Mouse (Mus musculus) gastrocnemius, postnatal 25 days (tissue): ENCODE data around the gene Enpp3. TPM values are rescaled to one million over a fixed set of nuclear protein-coding genes. Genes with fewer than 3 reads are reported as not detected.

ENCODE experiments used
- DNase-seq: peaks from one replicate; pipeline ENCODE4 v3.0.0; 2022
- long read RNA-seq, 2 experiments: library from polyadenylated mRNA; stranded (forward); transcript quantifications; one replicate each; pipeline ENCODE4 v2.0.0; 2021
- total RNA-seq, 2 experiments: library from RNA; stranded (reverse); gene quantifications; 1 replicate in 1 of 2; 2 replicates in 1 of 2; pipeline ENCODE4 v1.2.3; 2021

The Enpp3 gene
- total RNA-seq = 1 to 10 TPM; 2.1 to 2.6 TPM
- long read RNA-seq, experiment 1, partial matches to known transcripts = 0 of 1 reads
- long read RNA-seq, experiment 1, other reads (novel, unspliced or antisense) = 1 of 1 reads
- long read RNA-seq, experiment 2, full-length matches to known transcripts = 1 of 3 reads
- long read RNA-seq, experiment 2, partial matches to known transcripts = 1 of 3 reads
- long read RNA-seq, experiment 2, other reads (novel, unspliced or antisense) = 1 of 3 reads

DNA sequence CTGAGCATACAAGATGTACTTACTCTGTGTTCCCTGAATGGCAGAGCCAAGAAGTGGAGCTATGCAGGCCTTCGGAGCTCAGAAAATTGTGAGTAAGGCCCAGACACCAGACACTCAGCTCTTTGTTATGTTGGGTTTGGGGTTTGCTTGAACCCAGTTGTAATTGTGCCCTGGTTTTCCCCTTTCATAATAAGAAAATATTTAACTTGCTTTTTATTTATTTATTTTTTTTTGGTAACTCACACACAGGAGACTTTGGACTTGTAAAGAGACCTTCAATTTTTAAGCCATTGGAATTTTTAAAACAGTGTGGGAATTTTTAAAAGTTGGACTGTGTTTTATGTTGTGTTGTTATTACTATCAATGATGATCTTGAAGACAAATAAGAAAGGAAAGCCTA lies at the start of gene Enpp3:
Gene Enpp3, minus strand, starts transcription at position 148 of the 400 bp plus-strand sequence.
- DNase-seq = no peak

DNA sequence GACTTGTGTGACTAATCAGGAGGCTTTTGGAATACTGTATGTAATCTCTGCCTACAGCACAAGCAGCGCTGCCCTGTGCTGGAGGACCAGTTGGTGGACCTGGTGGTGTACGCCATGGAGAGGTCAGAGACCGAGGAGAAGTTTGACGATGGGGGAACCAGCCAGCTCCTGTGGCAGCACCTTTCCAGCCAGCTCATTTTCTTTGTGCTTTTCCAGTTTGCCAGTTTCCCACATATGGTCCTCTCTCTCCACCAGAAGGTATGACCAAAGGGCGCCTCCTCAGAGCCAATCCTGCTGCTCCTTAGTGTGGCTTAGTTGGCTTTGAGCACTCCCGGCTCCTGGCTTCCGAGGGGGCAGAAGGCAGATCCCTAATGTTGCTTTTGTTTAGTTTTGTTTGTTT lies 45.7 kb upstream of the Enpp3 start:
- no peak for DNase-seq

DNA sequence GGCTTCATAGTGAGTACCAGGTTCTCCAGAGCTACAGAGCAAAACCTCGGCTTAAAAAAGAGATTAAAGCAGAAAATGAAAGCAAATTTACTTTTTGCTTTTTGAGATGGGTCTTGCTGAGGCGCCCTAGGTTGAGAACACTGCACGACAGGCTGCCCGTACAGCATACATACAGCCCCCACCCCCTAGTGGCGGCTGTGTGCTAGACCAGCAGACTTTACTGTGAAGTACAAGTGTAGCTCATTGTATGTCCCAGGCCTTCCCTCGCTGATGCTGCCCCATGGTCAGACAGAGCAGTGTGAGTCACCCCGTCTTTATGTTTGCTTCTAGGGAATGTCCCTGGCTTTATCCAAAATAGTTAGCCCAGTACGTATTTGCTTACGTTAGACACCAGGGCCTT lies 43.4 kb upstream of the Enpp3 start:
- no peak for DNase-seq

DNA sequence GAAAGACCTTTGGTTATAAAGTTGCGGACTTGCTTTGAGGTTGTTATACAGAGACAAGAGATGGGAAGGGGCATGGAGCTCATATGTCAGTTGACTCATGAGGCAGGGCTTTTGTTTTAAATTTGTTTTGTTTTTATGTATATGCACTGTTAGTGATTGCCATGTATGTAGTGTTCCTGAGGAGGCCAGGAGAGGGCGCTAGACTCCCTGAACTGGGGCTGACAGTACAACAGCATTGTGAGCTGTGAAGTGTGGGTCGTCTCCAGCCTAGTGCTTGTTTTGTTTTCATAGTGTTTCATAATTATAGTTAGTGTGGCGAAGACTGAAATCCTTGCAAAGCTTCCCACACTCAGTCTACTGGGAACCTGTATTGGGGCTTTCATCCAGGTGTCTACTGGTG lies 31.0 kb upstream of the Enpp3 start:
- DNase-seq = no peak

DNA sequence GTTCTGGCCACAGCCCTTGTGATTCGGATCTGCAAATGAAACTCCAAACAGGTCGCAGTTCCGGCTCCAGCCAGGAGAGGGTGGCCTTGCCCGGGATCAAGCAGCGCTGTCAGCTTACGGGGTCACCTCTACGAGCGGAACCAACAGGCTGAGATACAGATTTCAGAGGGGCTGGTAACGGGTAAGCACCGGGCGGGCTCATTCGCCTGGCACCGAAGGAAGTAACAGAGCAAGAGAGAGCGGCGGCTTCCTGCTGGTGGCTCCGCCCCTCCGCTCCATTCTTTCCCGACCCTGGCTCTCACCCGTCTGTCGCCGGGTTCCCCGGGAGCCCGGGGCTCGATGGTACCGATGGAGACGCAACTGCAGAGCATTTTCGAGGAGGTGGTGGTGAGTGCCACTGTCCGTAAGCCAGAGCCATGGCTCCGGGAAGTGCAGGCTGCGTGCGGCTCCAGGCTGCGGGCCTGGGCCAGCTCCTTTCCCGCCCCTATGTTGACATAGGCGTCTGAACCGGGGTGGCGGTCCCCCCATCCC lies 27.2 kb upstream of the Enpp3 start, which contains the start of gene Med23:
Gene Med23, plus strand, starts transcription at position 227 of the 531 bp plus-strand sequence.
- DNase-seq = peak; percentile 95

DNA sequence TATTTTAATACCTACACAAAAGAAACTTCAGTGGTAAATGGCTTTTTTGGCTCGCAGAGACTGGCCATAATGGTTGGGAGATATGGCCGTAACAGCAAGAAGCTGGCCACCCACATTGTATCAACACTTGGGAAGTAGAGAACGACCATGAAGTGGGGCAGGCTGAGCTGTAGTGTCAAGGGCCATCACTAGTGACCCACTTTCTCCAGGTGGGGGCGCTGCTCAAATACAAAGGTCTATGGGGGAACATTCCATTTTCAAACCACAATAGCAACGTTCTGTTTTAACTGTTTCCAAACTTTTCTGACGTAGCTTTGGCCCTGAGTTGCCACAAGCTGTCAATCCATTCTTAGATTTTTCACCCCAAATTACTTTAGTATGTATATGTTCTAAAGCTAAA lies 21.8 kb upstream of the Enpp3 start:
- no peak for DNase-seq

DNA sequence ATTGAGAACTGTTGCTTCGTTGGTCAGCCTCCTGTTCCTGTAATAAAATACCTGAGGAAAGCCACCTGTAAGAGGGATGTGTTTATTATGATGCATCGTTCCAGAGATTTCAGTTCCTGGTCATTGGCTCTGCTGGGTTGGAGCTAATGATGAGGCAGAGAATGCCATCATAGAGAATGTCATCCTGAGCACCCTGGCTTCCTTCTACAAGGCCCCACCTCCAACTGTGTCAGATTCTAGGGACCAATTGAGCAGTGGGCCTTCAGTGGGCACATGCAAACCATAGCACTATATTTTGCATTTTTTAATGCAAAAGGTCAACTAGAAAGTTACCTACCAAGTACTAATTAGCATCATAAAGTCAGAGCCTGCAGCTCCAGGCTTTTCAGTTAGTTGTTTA lies 20.5 kb upstream of the Enpp3 start:
- DNase-seq = no peak

DNA sequence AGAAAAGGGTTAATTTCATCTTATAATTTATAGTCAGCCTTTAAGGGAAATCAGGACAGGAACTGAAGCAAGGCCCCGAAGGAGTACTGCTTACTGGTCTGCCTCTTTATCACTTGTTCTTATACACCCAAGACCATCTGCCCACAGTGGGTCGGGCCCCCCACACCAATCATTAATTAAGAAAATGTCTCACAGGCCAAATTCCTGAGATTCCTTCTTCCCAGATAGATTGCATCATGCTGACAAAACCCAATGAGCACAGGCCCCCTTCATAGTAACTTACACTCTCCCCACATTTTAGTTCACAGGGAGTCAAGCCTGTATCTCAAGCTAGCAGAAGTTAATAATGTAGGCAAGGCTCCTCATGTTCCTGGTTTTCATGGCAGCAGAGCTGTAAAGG lies 625 bp downstream of the Enpp3 start:
- DNase-seq = no peak

DNA sequence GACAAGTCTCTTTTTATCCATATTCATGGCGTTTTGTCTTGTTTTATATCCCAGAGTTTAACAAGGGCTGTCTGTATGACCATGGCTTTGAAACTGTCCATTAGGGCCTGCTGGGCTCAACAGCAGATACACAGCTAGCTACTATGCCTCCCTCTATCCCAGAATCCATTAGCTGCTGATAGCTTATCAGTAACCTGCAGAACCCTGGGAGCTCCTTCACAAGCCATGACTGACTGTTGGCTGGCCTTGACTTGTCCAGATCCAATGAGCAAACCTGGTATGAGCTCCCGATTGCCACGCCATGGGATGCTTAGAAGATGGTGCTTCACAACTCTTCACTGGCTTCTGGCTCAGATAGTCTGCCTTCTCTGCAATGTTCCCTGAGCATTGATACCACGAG lies 1.8 kb downstream of the Enpp3 start:
- no peak for DNase-seq

DNA sequence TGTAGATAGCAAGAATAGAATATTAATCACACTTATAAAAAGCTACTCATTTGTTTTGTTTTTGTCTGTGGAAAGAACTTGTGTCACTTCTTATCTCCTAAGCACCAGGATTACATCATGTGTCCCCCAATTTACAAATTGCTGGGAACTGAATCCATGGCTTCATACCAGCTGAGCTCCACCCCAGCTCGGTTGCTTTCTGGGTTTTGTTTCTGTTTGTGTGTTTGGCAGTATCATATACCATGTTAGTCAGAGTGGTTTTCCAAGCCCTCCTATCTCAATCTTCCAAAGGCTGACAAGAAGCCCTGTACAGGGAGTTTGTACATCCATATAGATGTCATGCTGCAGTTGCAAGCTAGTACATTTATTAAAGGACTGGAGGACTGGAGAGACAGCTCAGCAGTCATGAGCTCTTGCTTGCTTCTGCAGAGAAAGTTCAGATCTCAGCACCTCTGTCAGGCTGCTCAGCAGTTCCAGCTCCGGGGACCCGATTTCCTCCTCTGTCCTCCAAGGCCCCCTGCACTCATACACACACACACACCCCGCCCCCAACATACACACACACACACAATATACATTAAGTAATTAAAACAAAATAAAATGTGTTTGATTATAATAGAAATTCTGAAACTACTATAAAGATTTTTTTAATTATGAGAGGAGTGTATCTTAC lies 6.1 kb downstream of the Enpp3 start:
- no peak for DNase-seq

DNA sequence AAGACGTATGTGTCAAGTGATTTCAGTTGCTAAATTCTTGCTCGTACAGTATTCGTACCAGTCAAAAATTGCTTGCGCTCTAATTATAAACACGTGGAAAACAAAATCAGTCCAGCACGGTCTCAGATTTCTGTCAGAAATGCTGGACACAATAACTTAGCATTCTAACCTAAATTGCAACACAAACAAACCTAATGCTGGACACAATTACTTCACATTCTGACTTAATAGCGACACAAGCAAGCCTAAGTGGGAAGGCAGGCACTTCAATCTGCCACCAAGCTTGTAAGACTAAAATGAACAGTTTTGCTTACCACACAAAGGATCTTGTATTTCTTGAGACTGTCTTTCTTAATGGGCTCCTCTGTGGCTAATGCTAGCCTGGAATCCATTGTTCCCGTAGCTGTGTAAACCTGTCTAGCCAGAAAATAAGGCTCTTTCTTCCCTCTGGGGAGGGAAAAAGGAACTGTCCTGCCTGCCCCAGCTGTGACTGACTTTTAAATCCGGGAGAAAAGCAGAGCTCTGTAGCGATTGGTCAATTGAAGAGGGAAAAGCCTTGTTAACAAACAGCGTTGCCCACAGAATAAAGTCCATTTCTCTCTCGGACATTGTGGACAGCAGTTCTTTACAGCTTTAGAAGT lies 6.8 kb downstream of the Enpp3 start:
- DNase-seq = no peak

DNA sequence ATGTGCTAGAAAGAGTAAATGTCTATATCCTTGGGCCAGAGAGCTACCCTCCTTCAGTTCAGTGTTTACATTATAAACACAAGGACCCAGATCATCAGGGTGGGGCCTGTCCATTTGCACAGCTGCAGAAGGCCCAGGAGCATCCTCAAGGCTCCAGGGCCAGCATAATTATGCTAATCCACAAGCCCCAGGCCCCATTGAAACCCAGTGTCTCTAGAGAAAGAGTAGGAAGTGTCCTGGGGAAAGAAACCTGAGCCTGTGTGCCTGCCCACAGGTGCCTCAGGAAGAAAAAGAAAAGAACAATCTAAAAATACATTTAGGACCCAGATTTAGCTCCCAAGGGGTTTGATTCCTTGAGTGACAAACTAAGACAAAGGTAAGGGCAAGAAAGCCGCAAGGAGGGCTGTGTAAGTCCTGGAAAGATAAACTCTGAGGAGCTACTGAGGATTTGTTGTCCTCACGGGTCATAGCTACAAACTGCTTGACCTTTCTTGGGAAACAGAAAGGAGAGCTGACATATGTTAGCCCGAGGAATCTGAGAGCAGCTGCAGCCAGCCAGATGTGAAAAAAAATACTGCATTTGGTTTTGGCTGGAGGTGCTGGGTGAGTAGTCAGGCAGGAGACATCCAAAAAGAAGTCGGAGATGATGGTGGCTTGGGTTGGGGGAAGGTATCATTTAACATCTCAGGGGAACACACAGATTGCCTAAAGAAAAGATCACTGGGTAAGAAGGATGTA lies 7.8 kb downstream of the Enpp3 start:
- DNase-seq = no peak

DNA sequence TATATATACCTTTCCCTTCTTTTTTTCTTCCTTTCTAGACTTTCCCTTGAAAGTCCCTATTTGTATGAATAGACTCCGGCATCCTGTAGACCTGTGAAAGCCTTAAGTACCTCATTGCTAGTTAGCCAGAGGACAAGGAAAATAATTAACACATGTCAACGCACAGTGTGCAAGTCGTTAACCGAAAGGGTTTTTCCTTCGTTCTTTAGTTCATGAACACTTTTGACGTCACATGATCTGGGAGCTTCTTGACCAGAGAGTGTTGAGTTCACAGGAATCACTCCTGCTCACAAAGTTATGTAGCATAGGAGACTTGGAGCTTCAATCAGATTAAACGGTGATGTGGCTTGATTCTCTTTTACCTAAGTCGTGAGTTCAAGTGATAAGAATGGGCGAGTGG lies 10.3 kb downstream of the Enpp3 start:
- DNase-seq = no peak

DNA sequence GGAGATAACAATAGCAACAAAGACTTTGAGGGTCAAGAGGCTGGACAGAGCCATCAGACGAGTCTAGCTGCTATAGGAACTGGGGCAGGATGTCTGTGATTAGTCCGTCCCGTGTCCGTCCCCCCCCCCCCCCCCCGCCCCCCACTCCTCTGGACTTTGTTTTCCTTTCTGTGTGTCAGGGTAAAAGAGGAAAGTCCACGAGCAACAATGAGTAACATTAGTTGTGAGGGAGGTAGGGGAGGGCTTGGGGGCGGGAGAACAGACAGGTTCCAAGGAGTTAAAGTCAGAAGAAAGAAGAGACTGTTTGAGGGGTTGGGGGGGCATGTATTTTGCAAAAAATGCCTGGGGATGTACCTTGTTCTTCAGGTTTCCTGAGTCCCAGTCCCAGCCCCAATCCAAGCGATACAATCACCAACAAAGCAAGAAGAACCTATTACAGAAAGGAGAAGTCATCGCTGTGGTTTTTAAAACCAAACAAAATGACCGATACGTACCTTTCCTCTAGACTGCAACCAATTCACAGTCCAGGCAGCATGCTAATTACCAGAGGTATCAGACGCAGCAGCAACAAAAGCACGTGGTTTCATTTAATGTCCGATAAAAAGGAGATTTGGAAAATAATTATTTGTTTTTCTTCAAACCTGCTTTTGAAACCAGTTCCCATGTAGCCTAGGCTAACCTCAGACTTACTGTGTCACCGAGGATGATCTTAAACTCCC lies 11.1 kb downstream of the Enpp3 start:
- DNase-seq = no peak

DNA sequence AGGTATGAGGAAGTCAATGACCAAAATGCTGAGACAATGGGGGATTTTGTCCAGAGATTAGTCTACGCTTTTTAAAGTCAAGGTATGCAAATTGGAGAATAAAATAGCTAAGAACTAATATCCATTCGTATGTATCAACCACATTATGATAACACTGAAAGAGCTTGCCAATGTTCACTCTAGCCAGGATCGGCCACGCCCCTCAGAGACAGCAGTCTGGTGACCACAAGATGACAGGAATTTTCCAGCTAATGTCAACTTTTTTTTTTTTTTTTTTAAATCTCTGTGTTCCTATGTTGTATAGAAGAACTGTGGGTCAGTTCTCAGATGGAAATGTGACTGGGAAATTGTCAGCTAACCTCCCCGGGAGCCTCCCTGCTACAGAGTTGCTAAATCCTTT lies 12.2 kb downstream of the Enpp3 start:
- no peak for DNase-seq

DNA sequence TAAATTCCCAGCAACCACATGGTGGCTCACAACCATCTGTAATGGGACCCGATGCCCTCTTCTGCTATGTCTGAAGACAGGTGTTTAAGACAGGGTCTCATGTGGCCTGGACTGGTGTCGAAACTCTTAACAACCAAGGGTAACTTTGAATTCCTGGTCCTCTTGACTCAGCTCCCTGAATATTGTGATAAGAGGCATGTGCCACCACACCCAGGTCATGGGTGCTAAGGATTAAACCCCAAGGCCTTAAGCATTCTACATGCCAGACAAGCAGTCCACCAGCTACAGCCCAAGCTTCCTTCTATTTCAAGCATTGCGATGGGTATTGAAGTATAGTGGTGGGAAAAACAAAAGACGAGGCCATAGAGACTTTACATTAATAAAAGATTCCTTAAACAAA lies 14.5 kb downstream of the Enpp3 start:
- no peak for DNase-seq

DNA sequence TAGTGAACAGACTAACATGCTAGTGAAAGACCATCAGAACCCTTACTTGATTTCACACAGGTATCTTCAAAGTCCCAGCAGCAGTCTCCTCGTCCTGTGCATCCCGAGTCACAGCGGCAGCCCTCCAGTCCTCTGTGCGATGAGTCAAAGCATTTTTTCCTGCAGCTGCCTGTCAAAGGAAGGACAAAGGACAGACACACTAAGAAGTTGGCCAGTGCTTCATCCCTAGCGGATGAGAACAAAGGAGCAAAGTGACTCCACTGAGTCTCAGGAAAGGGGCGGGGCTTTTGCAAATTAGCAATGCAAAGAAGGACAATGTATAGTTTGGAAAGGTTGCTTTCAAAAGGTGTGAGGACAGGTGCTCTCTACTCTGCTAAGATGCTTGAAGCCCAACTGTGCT lies 16.5 kb downstream of the Enpp3 start:
- no peak for DNase-seq

DNA sequence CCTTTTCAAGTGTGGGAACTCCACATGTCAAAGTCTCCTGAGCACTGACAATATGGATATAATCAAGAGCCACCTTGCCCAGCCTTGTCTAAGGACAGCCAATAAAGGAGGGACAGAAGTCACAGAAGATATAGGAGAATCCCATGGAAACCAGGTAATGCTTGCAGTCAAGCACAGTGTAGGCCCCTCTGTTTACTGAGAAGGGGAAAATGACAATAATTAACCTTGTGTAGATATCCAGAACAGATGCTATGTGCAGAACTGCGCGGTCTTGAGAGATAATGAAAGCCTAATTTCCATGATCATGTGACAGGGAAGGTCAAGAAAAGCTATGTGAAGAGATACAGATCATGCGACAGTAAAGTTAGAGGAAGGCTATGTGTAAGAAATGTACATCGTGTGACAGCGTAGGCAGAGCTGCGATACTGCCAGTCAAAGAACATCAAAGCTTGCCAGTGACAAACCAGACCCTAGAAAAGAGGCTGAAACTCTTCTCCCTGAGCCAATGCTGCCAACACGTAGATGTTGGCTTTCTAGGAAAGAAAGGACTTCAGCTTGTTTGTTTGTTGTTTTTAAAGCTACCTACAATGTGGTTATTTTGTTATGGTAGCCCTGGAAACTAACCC lies 17.1 kb downstream of the Enpp3 start:
- no peak for DNase-seq

DNA sequence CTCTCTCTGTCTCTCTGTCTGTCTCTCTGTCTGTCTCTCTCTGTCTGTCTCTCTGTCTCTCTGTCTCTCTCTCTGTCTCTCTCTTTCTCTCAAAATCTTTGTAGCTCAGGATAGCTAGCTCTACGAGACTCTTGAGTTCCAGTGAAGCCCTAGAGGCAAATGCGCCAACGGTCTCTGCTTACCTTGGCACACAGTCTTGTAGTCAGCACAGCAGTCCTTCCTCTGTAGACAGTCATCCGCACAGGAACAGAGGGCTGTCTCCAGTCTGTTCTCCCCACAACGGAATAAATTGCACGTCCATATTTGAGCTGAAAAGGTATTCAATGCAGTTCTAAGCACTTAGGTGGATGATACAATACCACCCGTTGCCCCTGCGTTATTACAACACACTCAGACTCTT lies 18.0 kb downstream of the Enpp3 start:
- DNase-seq = no peak

DNA sequence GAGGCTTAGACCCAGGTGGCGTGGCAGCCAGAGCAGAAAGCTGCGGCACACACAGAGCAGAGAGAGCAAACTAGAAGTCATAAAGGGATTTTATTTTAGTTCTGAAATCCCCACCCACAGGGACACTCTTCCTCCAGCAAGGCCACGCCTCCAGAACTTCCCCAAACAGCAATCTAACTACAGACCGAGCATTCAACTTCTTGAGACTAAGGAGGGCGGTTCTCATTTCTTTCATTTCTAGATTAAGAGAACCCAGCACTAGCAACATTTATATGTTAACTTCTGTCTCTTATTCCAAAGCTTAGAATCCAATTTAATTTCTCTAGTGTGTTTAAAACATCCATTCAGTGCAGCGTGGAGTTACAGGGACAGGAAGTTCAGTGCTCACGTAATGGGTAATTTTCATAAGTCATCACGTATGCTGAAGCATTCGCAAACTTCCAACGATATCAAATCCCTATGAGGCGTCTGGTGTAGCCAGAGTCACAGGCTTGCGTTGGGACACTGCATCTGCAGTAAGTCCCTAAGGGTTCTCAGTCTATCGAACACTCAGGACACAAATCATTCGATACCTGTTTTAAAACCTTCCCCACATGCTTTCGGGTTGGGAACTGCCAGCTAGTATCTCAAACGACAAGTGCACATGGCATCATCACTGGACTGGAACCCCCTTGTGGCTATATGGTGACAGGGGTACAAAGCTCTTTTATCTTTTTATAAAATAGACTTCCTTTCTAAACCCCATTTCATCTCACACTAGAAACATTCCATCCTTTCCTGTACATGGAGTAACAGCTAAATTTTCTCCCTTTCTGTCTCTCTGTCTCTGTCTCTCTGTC lies 18.7 kb downstream of the Enpp3 start:
- no peak for DNase-seq

DNA sequence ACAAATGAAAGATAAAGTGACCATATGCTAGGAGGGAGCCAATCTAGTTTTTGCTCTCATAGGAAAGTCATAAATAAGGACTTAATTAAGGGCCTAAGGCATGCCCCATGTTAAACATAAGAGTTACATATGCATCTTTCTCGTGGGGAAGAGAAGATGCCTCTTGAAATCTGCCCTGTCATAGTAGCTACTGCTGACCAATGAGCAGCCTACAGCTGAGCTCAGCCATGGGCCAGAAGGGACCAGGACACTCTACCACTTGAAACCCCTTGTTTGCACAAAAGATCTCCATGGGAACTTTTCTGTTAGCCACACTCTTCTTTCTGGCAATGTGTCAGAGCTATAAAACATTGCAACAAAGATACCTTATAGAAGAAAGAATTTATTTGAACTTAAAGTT lies 19.4 kb downstream of the Enpp3 start:
- no peak for DNase-seq
